Mouse (Mus musculus) cerebellum, adult 8-10 months (tissue): Measurements from ENCODE around the gene Msl2.

Experiments
- DNase-seq: peaks from one replicate; pipeline ENCODE4 v3.0.0; 2022

The Msl2 gene

GRCm38 (mm10) chr9:101075091-101075581 lies 1.2 kb downstream of the Msl2 start:
- no peak for DNase-seq

GRCm38 (mm10) chr9:101075694-101076093 lies 1.8 kb downstream of the Msl2 start:
- DNase-seq = no peak

DNA sequence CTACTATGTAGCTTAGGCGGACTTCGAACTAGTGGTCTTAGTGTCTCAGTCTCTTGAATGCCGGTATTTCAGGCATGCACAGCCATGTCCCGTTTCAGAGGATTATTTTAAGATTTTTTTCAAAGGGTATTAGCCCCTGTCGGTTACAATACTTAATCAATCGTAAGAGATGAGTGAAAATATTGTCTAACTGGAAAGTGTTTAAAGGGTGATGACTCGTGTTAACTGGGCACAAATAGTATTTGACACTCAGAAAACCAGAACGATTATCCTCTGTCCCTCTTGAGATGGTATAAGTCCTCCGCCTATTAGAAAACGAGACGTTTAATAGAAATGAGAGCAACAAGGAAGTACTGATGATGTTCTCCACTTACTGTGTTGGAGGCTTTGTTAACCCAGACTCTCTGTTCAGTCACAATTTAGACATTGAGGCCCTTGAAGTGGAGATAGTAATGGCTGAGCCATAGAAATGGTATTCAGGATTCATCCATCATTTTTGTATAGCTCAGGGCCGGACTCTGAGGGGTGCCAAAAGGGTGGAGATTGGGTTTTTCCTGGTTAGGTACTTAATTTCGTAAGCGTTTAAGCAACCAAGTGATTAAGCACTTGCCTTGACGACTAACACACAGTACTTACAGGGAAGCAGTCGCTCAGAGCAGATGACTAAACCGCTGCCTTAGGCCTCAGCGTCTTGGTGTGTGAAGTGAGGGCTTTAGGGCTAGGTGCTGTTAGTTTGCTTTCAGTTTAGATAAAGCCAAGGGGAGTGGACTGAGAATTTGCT lies 2.4 kb downstream of the Msl2 start:
- no peak for DNase-seq

DNA sequence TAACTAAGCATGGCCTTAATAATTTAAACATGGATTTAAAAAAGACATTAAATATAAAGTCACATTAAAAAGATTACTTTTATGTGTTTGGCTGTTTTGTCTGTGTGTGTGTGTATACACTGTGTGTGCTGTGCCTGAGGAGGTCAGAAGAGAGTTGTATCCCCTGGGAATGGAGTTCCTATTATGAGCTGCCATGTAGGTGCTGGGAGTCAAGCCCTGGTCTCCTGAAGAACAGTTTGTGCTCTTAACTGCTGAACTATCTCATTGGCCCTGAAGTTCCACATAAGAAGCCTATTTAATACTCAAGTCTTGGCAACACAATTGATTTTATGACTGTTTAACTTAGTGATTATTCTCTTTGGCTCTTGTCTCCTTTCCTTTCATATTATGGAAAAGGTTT lies 3.6 kb downstream of the Msl2 start:
- DNase-seq = no peak

GRCm38 (mm10) chr9:101078579-101078978 lies 4.7 kb downstream of the Msl2 start:
- no peak for DNase-seq

- no peak for DNase-seq
Measured at GRCm38 (mm10) chr9:101080046-101080685, 6.3 kb downstream of the Msl2 start.

DNA sequence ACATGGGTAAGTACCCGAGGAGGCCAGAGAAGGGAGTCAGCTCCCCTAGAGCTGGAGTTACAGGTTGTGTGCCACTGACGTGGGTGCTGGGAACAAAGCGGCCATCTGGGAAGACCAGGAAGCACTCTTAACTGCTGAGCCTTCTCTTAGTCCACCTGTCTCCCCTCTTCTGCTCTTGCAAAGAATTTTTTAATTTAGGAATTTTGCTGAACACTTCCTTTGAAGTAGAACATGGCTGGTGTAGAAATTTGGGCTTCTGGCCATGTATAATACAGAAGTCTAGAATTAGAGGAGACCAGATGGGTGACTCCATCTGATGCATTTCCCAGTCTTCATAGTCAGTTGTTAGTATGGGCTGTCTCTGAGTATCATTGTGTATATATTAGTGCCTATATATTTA lies 9.8 kb downstream of the Msl2 start:
- DNase-seq = no peak

GRCm38 (mm10) chr9:101095425-101095824 lies 21.5 kb downstream of the Msl2 start:
- no peak for DNase-seq

GRCm38 (mm10) chr9:101096461-101096860 lies 22.6 kb downstream of the Msl2 start:
- DNase-seq = no peak

DNA sequence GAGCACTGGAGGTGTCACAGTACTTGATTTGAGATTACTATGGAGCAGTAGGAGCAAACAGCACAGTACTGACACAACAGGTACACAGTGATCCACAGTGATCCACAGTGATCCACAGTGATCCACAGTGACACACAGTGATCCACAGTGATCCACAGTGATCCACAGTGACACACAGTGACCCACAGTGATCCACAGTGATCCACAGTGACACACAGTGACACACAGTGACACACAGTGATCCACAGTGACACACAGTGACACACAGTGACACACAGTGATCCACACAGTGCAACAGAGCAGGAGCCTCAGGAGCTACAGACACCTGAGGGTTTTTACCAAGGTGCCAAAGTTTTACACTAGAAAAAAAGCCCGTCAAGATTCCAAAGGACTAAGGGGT lies 23.6 kb downstream of the Msl2 start:
- no peak for DNase-seq

DNA sequence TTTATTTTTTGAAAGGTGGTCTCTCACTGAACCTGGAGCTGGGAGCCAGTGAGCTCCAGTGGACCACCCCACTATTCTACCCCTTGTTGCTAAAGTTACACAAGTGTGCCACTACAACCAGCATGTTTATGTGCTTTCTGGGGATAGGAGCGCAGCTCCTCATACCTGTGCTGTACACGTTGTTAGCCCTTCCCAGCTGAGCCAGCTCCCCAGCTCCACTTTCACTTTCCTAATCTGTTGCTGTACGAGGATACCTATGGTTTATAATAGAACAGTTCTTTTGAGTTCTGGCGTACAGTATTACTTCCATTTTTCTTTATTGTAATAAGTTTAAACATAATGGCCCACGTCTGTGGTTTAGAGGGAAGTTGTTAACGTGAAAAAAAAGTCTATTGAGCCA lies 25.5 kb downstream of the Msl2 start:
- DNase-seq = no peak

- no peak for DNase-seq
Measured at GRCm38 (mm10) chr9:101100163-101100562, 26.3 kb downstream of the Msl2 start.

DNA sequence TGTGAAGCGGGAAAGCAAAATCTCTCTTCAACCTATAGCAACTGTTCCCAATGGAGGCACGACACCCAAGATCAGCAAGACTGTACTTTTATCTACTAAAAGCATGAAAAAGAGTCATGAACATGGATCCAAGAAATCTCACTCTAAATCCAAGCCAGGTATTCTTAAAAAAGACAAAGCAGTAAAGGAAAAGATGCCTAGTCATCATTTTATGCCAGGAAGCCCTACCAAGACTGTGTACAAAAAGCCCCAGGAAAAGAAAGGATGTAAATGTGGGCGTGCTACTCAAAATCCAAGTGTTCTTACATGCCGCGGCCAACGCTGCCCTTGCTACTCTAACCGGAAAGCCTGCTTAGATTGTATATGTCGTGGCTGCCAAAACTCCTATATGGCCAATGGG lies 27.6 kb downstream of the Msl2 start:
- no peak for DNase-seq

GRCm38 (mm10) chr9:101102288-101102687 lies 28.4 kb downstream of the Msl2 start:
- DNase-seq = no peak

GRCm38 (mm10) chr9:101104931-101105330 lies 31.0 kb downstream of the Msl2 start:
- DNase-seq = no peak

GRCm38 (mm10) chr9:101105735-101106134 lies 31.8 kb downstream of the Msl2 start:
- no peak for DNase-seq

DNA sequence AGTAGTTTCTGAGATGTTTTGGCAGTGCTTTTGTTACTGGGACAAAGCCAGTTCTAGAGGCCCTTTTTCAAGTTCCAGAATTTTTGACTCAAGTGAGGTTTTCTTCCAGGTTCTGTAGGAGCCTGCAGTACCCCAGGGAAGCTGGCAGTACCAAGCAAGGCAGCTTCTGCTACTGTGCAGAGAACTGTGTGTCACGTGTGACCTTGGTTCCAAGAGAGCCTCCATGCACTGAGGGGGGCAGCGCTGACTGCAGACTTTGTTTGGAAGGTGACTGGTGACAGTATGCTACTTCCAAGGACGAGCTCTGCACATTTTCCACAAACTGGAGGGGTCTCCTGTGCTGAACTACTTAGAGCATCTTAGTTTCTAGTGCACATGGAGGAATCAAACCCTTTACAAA lies 33.5 kb downstream of the Msl2 start:
- DNase-seq = peak; percentile 24

- no peak for DNase-seq
Measured at GRCm38 (mm10) chr9:101110013-101110412, 36.1 kb downstream of the Msl2 start.

DNA sequence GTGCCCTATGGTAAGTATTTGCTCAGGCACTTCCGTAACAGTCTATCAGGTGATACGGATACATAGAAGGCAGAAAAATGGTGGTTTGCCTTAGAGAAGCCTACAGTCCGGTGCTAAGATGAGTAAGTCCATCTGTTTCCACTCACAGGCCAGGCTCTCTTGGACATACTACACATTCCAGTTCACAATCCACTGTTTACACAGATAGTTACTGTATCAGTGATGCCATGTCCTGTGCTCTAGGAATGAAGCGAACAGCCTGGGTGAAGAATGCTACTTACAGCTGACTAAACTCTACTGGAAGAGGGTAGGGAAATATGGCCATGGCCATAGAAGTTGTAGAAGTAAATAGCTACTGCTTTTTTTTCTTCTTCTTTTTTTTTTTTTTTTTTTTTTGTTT lies 39.4 kb downstream of the Msl2 start:
- DNase-seq = no peak

DNA sequence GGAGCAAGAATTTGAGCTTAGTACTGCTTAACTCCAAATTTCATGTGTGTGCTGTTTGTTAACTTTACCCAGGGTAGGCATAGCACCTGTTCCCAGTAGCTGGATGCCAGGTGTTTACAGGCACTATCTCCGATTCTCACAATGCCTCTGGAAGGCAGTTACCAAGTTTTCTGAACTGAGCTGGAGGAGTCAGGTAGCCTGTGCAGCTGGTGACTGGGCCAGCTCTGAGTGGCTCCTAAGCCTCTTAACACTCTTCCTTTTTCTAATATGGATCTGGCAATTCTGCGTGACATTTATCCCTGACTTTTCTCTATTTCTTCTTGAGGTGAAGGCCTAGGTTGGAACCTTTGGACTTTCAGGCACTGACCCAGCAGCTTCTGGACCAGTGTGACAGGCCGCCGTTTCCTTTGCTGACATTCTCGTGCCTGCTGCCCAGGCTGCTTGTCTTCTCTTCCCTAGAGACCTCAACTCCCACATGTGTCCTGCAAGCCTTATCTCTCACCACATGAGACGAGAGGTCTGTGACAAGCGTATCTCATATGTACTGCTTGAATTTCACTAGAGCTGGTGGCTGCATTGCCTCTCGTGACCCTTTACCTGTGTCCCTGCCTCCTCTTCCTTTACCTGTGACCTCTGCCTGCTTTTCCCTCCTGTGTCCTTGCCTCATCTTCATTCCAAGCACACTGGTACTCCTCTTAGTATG lies 40.4 kb downstream of the Msl2 start:
- no peak for DNase-seq

DNA sequence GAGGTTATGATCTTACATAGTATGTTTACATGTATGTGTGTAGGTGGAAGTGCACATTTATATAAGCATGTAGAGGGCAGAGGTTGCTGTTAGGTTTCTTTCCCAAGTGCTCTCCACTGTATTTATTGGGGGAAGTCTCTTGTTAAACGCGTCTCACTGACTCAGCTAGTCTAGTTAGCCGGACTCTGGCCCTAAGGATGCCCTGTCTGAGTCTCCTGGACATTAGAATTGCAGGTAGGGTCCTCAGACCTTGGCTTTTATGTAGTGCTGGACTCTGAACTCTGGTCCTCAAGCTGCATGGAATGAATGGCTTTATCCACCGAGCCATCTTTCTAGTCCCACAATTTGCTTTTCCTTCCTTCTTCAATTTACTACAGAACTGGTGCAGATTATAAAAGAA lies 69.7 kb downstream of the Msl2 start:
- DNase-seq = no peak

DNA sequence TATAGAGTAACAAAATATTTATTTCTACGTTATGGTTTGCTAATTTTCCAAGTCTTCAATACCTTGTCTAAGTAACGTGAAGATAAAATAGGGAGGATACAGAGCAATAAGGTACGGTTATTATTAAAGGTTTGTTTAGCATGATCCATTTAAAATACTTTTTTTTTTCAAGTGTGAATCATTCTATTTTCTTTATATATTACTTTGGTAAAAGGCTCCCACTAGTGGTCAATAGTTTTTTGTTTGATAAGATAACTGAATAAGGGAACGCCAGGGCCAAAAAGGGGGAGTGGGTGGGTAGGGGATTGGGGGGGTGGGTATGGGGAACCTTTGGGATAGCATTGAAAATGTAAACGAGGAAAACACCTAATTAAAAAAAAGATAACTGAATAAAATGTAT lies 79.0 kb downstream of the Msl2 start:
- DNase-seq = no peak
